Mouse (Mus musculus) 416B (cell line): ENCODE results near the gene Gpr62.
A peak's percentile ranks its signal among the peaks of the same experiment; 100 is the strongest.

Source experiments
- DNase-seq: peaks from one replicate; pipeline ENCODE4 v3.0.0; 2011; ENCODE audit warnings: low read depth

Gpr62 gene

GRCm38 (mm10) chr9:106454888-106455681 lies 10.7 kb downstream of the Gpr62 start:
- DNase-seq: no peak

- DNase-seq: no peak
Measured at GRCm38 (mm10) chr9:106454071-106454761, 11.5 kb downstream of the Gpr62 start.

GRCm38 (mm10) chr9:106453271-106454070 lies 12.3 kb downstream of the Gpr62 start, which contains the start of gene Pcbp4:
Pcbp4 (plus strand) TSS chr9:106453291.
- DNase-seq: peak; percentile 42

GRCm38 (mm10) chr9:106452821-106453220 lies 12.9 kb downstream of the Gpr62 start:
- no peak for DNase-seq

- no peak for DNase-seq
Measured at GRCm38 (mm10) chr9:106452351-106452750, 13.4 kb downstream of the Gpr62 start.

GRCm38 (mm10) chr9:106451899-106452298 lies 13.8 kb downstream of the Gpr62 start:
- no peak for DNase-seq

GRCm38 (mm10) chr9:106451298-106451697 lies 14.4 kb downstream of the Gpr62 start:
- no peak for DNase-seq

- DNase-seq: no peak
Measured at GRCm38 (mm10) chr9:106450661-106451060, 15.1 kb downstream of the Gpr62 start.

GRCm38 (mm10) chr9:106449947-106450346 lies 15.8 kb downstream of the Gpr62 start:
- no peak for DNase-seq

GRCm38 (mm10) chr9:106448498-106449031 lies 17.2 kb downstream of the Gpr62 start:
- DNase-seq: peak; percentile 87

GRCm38 (mm10) chr9:106447951-106448350 lies 17.8 kb downstream of the Gpr62 start:
- DNase-seq: no peak

GRCm38 (mm10) chr9:106447348-106447747 lies 18.4 kb downstream of the Gpr62 start, which contains the start of the genes Abhd14b and Abhd14a:
Abhd14b (plus strand) TSS chr9:106447459.
Abhd14a (minus strand) TSS chr9:106447678.
- peak; percentile 95 for DNase-seq

- no peak for DNase-seq
Measured at GRCm38 (mm10) chr9:106444836-106445235, 20.9 kb downstream of the Gpr62 start.

- DNase-seq: no peak
Measured at GRCm38 (mm10) chr9:106442680-106443079, 23.1 kb downstream of the Gpr62 start.

- DNase-seq: no peak
Measured at GRCm38 (mm10) chr9:106436566-106436965, 29.2 kb downstream of the Gpr62 start.

GRCm38 (mm10) chr9:106433389-106433788 lies 32.3 kb downstream of the Gpr62 start:
- DNase-seq: no peak

GRCm38 (mm10) chr9:106430015-106430264 lies 35.8 kb downstream of the Gpr62 start:
- DNase-seq: no peak

- DNase-seq: peak; percentile 97
Measured at GRCm38 (mm10) chr9:106429221-106430014, 36.3 kb downstream of the Gpr62 start, which contains the start of gene Rpl29. Rpl29 (plus strand) TSS chr9:106429454.

GRCm38 (mm10) chr9:106428719-106429220 lies 37.0 kb downstream of the Gpr62 start:
- DNase-seq: peak; percentile 52

- peak; percentile 87 for DNase-seq
Measured at GRCm38 (mm10) chr9:106421865-106422160, 43.9 kb downstream of the Gpr62 start.
